Mouse (Mus musculus) cortical plate, adult 2 months (tissue): ENCODE data around the gene Gna11.

ENCODE experiments used
- CTCF ChIP-seq: fragments of 200-500 bp; IDR thresholded peaks from 2 replicates; pipeline ENCODE4 v1.5.1; 2011; ENCODE audit warnings: mild to moderate bottlenecking, control low read depth, low read length; ENCODE audit not compliant: insufficient read depth; ENCODE audit errors: extremely low read depth
- POLR2A ChIP-seq: fragments of 200-500 bp; IDR thresholded peaks from 2 replicates; pipeline ENCODE4 v1.6.1; 2011; ENCODE audit warnings: mild to moderate bottlenecking, low read length, control low read depth; ENCODE audit not compliant: insufficient read depth; ENCODE audit errors: extremely low read depth

DNA sequence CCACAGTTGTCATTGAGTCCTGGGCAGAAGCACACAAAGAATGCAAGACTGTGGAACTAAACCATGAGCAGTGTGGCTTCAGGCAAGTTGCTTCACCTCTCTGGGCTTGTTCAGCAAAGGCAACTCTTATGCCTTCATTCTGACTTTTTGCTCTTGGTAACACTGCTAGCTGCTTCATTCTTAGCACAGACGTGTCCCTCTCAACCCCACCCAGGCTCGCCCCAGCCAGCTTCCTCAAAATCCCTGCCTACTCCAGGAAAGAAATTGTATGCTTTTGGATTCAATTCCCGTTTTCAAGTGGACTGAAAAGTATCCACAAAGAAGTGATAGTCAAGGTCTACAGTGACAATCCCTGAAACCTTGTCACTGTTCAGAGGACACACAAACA, 25.0 kb downstream of the Gna11 start:
- no peak for TF ChIP-seq POLR2A
- TF ChIP-seq CTCF, result no peak
